19 mouse cellular contexts compared by ENCODE assay signal in the genomic region with DNA sequence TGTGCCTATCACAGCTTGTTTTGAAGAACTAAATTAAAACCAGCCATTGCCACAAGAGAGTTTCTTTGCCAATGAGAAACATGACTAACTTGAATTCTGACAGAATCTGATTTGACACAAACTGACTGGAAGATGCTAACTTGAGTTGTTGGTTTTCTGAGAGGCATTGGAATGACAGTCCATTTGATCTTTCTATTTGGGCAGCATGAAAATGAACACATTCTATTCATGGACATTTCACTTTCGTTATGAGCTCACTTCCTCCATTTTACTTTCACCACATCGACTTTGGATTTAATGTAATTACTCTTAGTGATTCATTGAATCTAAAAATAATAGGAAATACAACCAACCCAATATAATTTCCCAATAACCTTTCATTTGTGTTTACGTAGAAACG.
"Had no signal": no experiment of that assay in that cellular context is flagged by ENCODE, and none has a peak within 500 bp of the region (broad histone marks: within the 10 kb centered on the region; RNA-seq: fewer than 3 reads in every experiment).

No protein-coding gene starts in this region.

- H3K27ac ChIP-seq: lung, embryonic 15.5 days; macrophage; midbrain, embryonic 13.5 days; midbrain, embryonic 15.5 days; neural tube, embryonic 12.5 days had no signal

- H3K27me3 ChIP-seq: lung, embryonic 15.5 days; megakaryocyte, embryonic 14.5 days; midbrain, embryonic 13.5 days; midbrain, embryonic 15.5 days; neural tube, embryonic 12.5 days had no signal

- ATAC-seq: lung, postnatal 0 days; midbrain, embryonic 13.5 days; midbrain, embryonic 15.5 days had no signal

- H3K4me3 ChIP-seq: lung, embryonic 15.5 days; megakaryocyte, embryonic 14.5 days; midbrain, embryonic 13.5 days; midbrain, embryonic 15.5 days; neural tube, embryonic 12.5 days had no signal

- H3K4me1 ChIP-seq: lung, embryonic 15.5 days; megakaryocyte, embryonic 14.5 days; midbrain, embryonic 13.5 days; midbrain, embryonic 15.5 days; neural tube, embryonic 12.5 days had no signal

- DNase-seq: lung, adult 2 months; lung, postnatal 14 days; lung, postnatal 36 days; retina, postnatal 1 day; right cerebral cortex, adult 18-20 months; right cerebral cortex, postnatal 25 days; right cerebral cortex, postnatal 4 days; spleen, adult 18-20 months; thymus, adult 18-20 months; thymus, postnatal 14 days; thymus, postnatal 36 days had no signal

- H3K9me3 ChIP-seq: lung, embryonic 15.5 days; megakaryocyte, embryonic 14.5 days; midbrain, embryonic 13.5 days; midbrain, embryonic 15.5 days; neural tube, embryonic 12.5 days had no signal

- H3K4me2 ChIP-seq: lung, embryonic 15.5 days; midbrain, embryonic 11.5 days; midbrain, embryonic 13.5 days; midbrain, embryonic 15.5 days; neural tube, embryonic 12.5 days had no signal

- H3K9ac ChIP-seq: lung, embryonic 15.5 days; midbrain, embryonic 13.5 days; midbrain, embryonic 15.5 days; neural tube, embryonic 12.5 days had no signal

- H3K36me3 ChIP-seq: lung, embryonic 15.5 days; midbrain, embryonic 13.5 days; midbrain, embryonic 15.5 days; neural tube, embryonic 12.5 days had no signal
